Mouse (Mus musculus) embryonic fibroblast, embryonic 13.5 days (primary cell): Measurements from ENCODE around the gene Crmp1.

ENCODE experiments used
- CTCF ChIP-seq: IDR thresholded peaks from 2 replicates; pipeline ENCODE4 v1.5.1; 2011; ENCODE audit warnings: mild to moderate bottlenecking, control low read depth, low read length, moderate library complexity, borderline replicate concordance; ENCODE audit not compliant: insufficient read depth
- POLR2A ChIP-seq: IDR thresholded peaks from 2 replicates; pipeline ENCODE4 v1.6.1; 2011; ENCODE audit warnings: low read depth, mild to moderate bottlenecking, control low read depth, low read length, moderate library complexity

DNA sequence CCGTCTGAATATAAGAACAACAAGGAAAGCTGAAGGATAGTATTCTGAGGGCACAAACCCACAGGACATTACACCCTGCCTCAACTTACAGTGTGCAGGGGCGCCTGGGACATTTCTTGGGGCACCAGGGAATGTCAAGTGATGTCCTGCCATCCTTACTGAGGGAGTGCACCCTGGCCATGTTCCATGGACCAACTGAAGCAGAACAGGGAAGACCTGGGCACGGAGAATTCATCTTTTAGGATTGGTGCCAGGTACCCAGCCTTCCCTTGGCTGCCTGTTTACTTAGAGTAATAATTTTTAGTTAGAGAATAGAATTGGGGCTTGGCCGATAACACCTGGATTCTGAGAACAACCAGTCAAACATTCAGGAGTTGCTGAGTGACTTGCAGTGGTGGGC is 90.3 kb downstream of the Crmp1 start:
- no peak for TF ChIP-seq CTCF
- no peak for TF ChIP-seq POLR2A
